Mouse (Mus musculus) ES-E14 (cell line): Measurements from ENCODE around the gene Pip5kl1.

Experiments used
- MAFK ChIP-seq: IDR thresholded peaks from 2 replicates; pipeline ENCODE4 v1.6.1; 2014; ENCODE audit warnings: mild to moderate bottlenecking, low read depth, low read length, inconsistent platforms; ENCODE audit not compliant: insufficient read depth
- ZC3H11A ChIP-seq: IDR thresholded peaks from 2 replicates; pipeline ENCODE4 v1.6.1; 2012; ENCODE audit warnings: low read depth, mild to moderate bottlenecking, inconsistent platforms, low read length, borderline replicate concordance

GRCm38 (mm10) chr2:32620682-32621516, 46.3 kb downstream of the Pip5kl1 start:
- TF ChIP-seq ZC3H11A (no peak), MAFK (no peak)
